Mouse (Mus musculus) midbrain, embryonic 11.5 days (tissue): Measurements from ENCODE around the gene Gfy. TPM values are rescaled to one million over a fixed set of nuclear protein-coding genes. Genes with fewer than 3 reads are reported as not detected.
"Not testable (repeated sequence)": the region's sequence is repeated elsewhere in the genome, so short reads cannot be mapped to it uniquely, and the experiment has no call there.

Source experiments
- ATAC-seq: fragments of 200-750 bp; cut with Nextera tagmentation; 2 replicates; pipeline ENCODE4 v1.8.0; 2017; ENCODE audit warnings: moderate TSS enrichment, moderate library complexity; ENCODE audit not compliant: low FRiP score
- DNase-seq: peaks from one replicate; pipeline ENCODE4 v3.0.0; 2015; ENCODE audit warnings: low spot score; ENCODE audit errors: missing footprints
- H3K27ac ChIP-seq: fragments of 300-500 bp; sonication (generic); 2 replicates; pipeline ENCODE4 v1.5.1; 2014; ENCODE audit warnings: low read depth, low read length
- H3K27me3 ChIP-seq: fragments of 300-500 bp; sonication (generic); 2 replicates; pipeline ENCODE4 v1.6.1; 2014; ENCODE audit warnings: mild to moderate bottlenecking, low read length, moderate library complexity, mixed read lengths; ENCODE audit not compliant: control insufficient read depth, insufficient read depth
- H3K36me3 ChIP-seq: fragments of 300-500 bp; sonication (generic); 2 replicates; pipeline ENCODE4 v1.6.1; 2014; ENCODE audit warnings: mild to moderate bottlenecking, low read length, moderate library complexity, mixed read lengths; ENCODE audit not compliant: control insufficient read depth, insufficient read depth
- H3K4me1 ChIP-seq: fragments of 300-500 bp; sonication (generic); 2 replicates; pipeline ENCODE4 v1.6.1; 2014; ENCODE audit warnings: low read length; ENCODE audit not compliant: control insufficient read depth, insufficient read depth
- H3K4me2 ChIP-seq: fragments of 300-500 bp; sonication (generic); 2 replicates; pipeline ENCODE4 v1.6.1; 2014; ENCODE audit warnings: mild to moderate bottlenecking, moderate library complexity
- H3K4me3 ChIP-seq: fragments of 300-500 bp; sonication (generic); 2 replicates; pipeline ENCODE4 v1.5.1; 2014; ENCODE audit warnings: low read depth, low read length
- H3K9ac ChIP-seq: fragments of 300-500 bp; sonication (generic); 2 replicates; pipeline ENCODE4 v1.6.1; 2014; ENCODE audit warnings: low read length
- H3K9me3 ChIP-seq: fragments of 300-500 bp; sonication (generic); 2 replicates; pipeline ENCODE4 v1.6.1; 2016; ENCODE audit warnings: low read length; ENCODE audit not compliant: control insufficient read depth
- WGBS: fragments of 180-500 bp; shearing (Covaris S2); extraction: QIAGEN DNeasy Blood & Tissue Kit; methylation state at CpG from one replicate; pipeline ENCODE4 v1.1.7; 2014; 5-methylcytosine and 5-hydroxymethylcytosine counted together
- polyA plus RNA-seq: library from polyadenylated mRNA; unstranded; fragments of >200 nt; fragmentation: Nextera tagmentation; extraction: Ambion mirVana; gene quantifications from 2 replicates; pipeline ENCODE4 v1.2.1, GENCODE M21; 2014

Gfy gene
- polyA plus RNA-seq, 1 experiment from 2014 or later: not detected

DNA sequence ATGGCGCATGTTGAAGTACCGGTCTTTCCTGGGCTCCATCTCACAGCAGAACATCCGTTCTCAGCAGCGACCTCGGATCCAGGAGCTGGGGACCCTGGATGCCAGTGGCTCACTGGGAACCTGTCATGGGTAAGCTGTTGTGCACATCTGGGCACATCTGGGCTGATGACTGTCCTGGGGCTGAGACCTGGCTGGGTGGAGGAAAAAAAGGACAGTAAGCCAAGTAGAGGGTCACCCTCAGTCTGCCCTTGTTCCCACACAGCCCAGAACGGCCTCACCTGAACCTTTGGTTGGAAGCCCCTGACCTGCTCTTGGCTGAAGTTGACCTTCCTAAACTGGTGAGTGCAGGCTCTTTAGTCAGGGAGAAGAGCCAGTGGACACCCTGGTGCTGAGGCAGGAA lies 20.4 kb downstream of the Gfy start:
- no peak overlapping the region for H3K27ac ChIP-seq
- no peaks in the 10 kb centered on the region; the same call in 1 of the 2 replicates for H3K36me3 ChIP-seq
- peaks cover 14% of the 10 kb centered on the region for H3K27me3 ChIP-seq
- WGBS: 92% methylated on average over 6 of the region's 6 CpGs
- ATAC-seq (no peak), DNase-seq (no peak)
- no peak overlapping the region for H3K9ac ChIP-seq
- H3K4me3 ChIP-seq: no peak overlapping the region
- H3K4me2 ChIP-seq: no peak overlapping the region
- peaks cover 6% of the 10 kb centered on the region for H3K4me1 ChIP-seq
- H3K9me3 ChIP-seq: no peaks in the 10 kb centered on the region

DNA sequence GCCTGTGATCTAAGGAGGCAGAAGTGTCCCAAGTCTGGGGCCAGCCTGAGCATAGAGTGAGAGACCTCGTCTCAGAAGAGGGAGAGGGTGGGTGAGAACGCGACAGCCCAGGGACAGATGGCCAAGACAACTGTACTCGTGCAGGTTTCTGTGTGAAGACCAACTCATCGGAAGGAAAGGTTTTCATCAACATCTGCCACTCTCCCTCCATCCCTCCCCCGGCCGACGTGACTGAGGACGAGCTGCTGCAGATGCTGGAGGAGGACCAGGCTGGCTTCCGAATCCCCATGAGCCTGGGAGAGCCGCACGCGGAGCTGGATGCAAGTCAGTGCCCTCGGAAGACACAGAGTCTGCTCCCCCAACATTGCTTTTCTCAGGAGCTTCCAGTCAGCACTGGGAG lies 21.9 kb downstream of the Gfy start:
- H3K4me1 ChIP-seq: peaks cover 8% of the 10 kb centered on the region; the same call in 1 of the 2 replicates
- 94% methylated on average over 14 of the region's 14 CpGs for WGBS
- no peaks in the 10 kb centered on the region; the same call in 1 of the 2 replicates for H3K36me3 ChIP-seq
- ATAC-seq (no peak), DNase-seq (no peak)
- H3K9ac ChIP-seq: no peak overlapping the region
- H3K4me3 ChIP-seq: no peak overlapping the region
- H3K27me3 ChIP-seq: no peaks in the 10 kb centered on the region
- no peak overlapping the region for H3K27ac ChIP-seq
- no peak overlapping the region for H3K4me2 ChIP-seq
- no peaks in the 10 kb centered on the region for H3K9me3 ChIP-seq

DNA sequence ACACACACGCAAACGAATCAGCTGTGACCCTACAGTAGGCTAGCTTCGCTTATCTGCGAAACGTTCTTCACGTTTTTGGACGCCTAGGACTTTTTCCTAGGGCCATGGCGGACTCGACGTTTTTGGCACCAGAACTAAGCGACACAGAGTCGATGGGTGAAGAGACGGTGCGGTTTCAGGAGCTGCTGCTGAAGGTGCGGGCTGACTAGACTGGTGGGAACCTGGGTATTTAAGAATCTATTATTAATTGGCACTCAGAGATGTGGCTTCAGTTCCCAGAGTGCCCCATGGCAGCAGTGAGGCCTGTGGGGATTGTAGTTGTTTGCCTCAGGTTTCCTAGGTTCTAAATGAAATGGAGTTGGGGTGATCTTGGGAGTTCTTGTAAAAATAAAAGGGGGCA lies 23.2 kb downstream of the Gfy start:
- 96% methylated on average over 15 of the region's 15 CpGs for WGBS
- H3K4me3 ChIP-seq: no peak overlapping the region

DNA sequence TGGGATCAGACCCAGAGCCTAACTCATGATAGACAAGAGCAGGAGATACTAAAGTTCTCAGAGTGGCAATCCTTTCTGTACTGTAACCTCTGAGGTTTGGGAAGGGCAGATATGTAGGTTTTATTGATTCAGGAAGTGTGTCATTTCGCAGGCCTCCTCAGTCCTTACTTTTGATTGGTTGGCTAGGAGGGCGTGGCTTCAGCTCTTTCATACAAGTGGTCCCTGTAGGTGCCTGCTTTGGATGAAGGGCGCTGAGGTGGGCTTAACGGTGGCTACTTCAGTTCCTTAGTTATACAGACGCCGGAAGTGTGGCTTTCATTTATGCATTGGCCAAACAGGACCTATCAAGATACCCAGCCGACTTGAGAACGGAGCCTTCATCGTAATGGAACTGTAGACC lies 23.8 kb downstream of the Gfy start:
- 80% methylated on average over 9 of the region's 9 CpGs for WGBS
- no peak for ATAC-seq
- H3K4me3 ChIP-seq: no peak overlapping the region

More for the DNA sequence above, 23.2 kb downstream of the Gfy start:
- Histone ChIP-seq H3K27ac (no peak overlapping the region), H3K9ac (no peak overlapping the region), H3K4me2 (no peak overlapping the region), H3K9me3 (no peaks in the 10 kb centered on the region), H3K36me3 (no peaks in the 10 kb centered on the region; the same call in 1 of the 2 replicates), H3K27me3 (no peaks in the 10 kb centered on the region), H3K4me1 (peaks cover 8% of the 10 kb centered on the region; the same call in 1 of the 2 replicates)
- ATAC-seq (no peak), DNase-seq (no peak)

DNA sequence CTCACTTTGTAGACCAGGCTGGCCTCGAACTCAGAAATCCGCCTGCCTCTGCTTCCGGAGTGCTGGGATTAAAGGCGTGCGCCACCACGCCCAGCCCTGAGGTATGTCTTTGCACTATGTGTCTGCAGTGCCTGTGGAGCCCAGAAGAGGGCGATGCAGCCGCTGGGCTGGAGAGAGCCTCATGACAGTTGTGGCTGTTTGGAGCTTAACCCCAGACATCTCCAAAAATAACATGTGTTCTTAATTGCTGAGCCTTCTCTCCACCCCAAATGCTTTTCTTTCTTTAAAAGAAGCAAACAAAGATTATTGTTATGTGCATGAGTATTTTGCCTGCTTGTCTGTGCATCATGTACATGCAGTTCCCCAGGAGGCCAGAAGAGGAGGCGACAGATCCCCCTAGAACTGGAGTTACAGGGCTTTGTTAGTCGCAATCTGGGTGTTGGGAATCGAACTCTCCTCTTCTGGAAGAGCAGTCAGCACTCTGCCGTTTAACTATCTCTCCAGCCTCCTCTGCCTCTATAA lies 24.3 kb downstream of the Gfy start:
- peak overlapping the region; percentile 31 for H3K4me2 ChIP-seq
- no peaks in the 10 kb centered on the region for H3K27me3 ChIP-seq
- peaks cover 8% of the 10 kb centered on the region; the same call in 1 of the 2 replicates for H3K4me1 ChIP-seq
- H3K27ac ChIP-seq: no peak overlapping the region
- H3K9ac ChIP-seq: no peak overlapping the region
- DNase-seq (peak; percentile 87), ATAC-seq (no peak; the same call in 1 of the 2 replicates)
- H3K4me3 ChIP-seq: peak overlapping the region; percentile 56; the same call in 1 of the 2 replicates
- H3K9me3 ChIP-seq: no peaks in the 10 kb centered on the region
- WGBS: 84% methylated on average over 12 of the region's 12 CpGs
- H3K36me3 ChIP-seq: no peaks in the 10 kb centered on the region; the same call in 1 of the 2 replicates

More for the DNA sequence above, 23.8 kb downstream of the Gfy start:
- Histone ChIP-seq H3K9me3 (no peaks in the 10 kb centered on the region), H3K36me3 (no peaks in the 10 kb centered on the region; the same call in 1 of the 2 replicates), H3K27me3 (no peaks in the 10 kb centered on the region), H3K27ac (no peak overlapping the region), H3K9ac (no peak overlapping the region), H3K4me2 (no peak overlapping the region), H3K4me1 (peaks cover 8% of the 10 kb centered on the region; the same call in 1 of the 2 replicates)
- no peak for DNase-seq

DNA sequence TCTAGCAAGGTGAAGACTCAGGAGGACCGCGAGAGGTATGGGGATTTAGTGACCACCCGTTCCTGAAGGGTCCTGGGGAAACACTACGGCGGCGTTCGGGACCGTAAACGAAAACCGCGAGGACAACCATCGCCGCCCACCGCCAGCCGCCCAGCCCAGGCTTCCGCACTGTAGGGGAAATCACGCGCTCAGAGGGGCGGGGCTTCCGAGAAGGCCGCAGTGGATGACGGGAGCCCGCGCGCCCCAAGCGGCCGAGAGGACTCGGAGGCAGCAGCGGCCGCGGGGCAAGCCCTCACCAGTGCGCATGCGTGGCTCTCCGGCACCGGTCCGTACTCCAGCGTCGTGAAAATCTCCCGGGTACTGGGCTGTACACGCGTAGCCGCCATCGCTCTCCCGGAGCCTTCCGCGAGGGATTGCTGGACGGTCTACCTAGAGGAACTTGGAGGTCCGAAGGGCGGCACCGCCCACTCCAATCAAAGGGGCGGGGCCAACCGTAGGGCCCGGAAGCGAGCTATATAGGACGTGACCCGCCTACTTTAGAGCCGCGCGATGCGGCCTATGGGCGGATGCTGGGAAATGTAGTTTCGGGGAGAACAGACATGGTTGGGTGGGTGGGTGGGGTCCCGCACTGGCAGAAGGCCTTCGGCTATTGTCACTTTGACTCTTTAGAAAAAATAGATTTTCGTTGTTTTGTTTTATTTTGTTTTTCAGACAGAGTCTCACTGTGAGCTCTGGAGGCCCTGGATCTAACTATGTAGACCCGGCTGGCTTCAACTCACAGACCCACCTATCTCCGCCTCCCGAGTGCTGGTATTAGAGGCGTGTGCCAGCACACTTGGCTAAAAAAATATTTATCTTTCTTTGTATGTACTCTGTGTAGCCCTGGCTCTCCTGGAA lies 25.0 kb downstream of the Gfy start, which contains the start of the genes Pih1d1 and Aldh16a1:
TSS of gene Pih1d1 (plus strand) at position 208 of the 897 bp plus-strand sequence.
TSS of gene Aldh16a1 (minus strand) at position 489 of the 897 bp plus-strand sequence.
- ATAC-seq: peak; percentile 96

DNA sequence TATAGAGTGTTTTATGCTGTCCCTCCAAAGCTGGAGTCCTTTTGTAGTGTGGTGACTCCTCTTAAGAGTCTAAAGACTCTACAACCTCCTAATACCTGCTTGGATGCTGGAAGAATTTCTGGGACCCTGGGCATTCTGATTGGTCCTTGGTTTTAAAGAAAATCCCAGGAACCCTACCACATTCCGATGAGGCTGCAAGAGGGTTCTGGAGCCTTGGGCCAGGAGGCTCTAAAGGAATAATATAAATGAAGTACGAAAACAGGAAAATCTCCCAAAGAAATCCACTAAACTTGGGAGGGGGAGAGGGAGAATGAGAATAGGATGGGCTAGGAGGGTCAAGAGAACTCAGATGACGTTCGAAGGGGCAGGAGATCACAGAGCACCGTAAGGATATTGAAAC lies 25.8 kb downstream of the Gfy start:
- DNase-seq (no peak), ATAC-seq (no peak)
- Histone ChIP-seq H3K4me1 (peaks cover 11% of the 10 kb centered on the region), H3K9ac (peak overlapping the region; percentile 77), H3K4me3 (peak overlapping the region; percentile 56), H3K9me3 (no peaks in the 10 kb centered on the region), H3K36me3 (no peaks in the 10 kb centered on the region), H3K27ac (peak overlapping the region; percentile 84), H3K4me2 (peak overlapping the region; percentile 73), H3K27me3 (no peaks in the 10 kb centered on the region)
- WGBS: 2% methylated on average over 5 of the region's 5 CpGs

More for the DNA sequence above, 25.0 kb downstream of the Gfy start, which contains the start of the genes Pih1d1 and Aldh16a1:
- no peaks in the 10 kb centered on the region for H3K36me3 ChIP-seq
- H3K4me1 ChIP-seq: peaks cover 10% of the 10 kb centered on the region
- H3K27me3 ChIP-seq: no peaks in the 10 kb centered on the region
- peak within 1 kb of the TSS; percentile 73 for H3K4me2 ChIP-seq
- H3K27ac ChIP-seq: peak within 1 kb of the TSS; percentile 84
- H3K9me3 ChIP-seq: no peaks in the 10 kb centered on the region
- DNase-seq: peak; percentile 100
- H3K9ac ChIP-seq: peak within 1 kb of the TSS; percentile 77
- H3K4me3 ChIP-seq: peak within 1 kb of the TSS; percentile 56
- WGBS: 5% methylated on average over 69 of the region's 69 CpGs

DNA sequence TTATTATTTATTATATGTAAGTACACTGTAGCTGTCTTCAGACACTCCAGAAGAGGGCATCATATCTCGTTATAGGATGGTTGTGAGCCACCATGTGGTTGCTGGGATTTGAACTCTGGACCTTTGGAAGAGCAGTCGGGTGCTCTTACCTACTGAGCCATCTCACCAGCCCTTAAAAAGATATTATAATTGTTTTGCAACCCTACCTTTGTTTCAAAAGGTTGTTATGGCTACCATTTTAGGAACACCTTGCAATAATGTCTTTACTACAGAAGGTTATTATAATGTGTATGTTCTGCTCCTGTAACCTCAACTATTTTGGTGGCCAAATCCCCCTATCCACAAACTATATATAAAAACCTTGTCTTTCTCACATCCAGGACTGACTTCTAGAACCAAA lies 26.3 kb downstream of the Gfy start:
- not testable (repeated sequence) for ATAC-seq, H3K27ac ChIP-seq, H3K9ac ChIP-seq, H3K36me3 ChIP-seq, H3K27me3 ChIP-seq, DNase-seq, H3K9me3 ChIP-seq
- Histone ChIP-seq H3K4me2 (peak overlapping the region; percentile 73; the same call in 1 of the 2 replicates), H3K4me1 (peaks cover 11% of the 10 kb centered on the region), H3K4me3 (peak overlapping the region; percentile 56; the same call in 1 of the 2 replicates)
- WGBS: 91% methylated on average over 2 of the region's 2 CpGs

DNA sequence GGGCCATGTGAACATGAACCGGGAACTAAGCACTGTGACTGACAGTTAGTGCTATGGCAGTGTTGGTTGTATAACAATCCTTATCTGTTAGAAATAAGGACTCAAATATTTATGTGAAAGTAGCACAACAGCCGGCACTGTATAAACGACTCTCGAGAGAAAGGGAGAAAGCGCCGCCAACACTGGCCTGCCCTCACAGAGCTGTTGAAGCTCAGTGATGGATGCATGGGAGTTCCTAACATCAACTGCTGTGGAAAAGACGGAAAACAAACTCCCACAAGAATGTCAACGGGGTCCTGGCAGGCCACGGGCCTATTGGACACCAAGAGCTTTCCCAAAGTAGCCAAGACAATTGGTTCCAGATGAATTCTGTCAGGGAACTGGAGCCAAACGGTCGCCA lies 28.1 kb downstream of the Gfy start:
- no peaks in the 10 kb centered on the region for H3K9me3 ChIP-seq
- H3K4me1 ChIP-seq: peaks cover 11% of the 10 kb centered on the region
- H3K9ac ChIP-seq: no peak overlapping the region
- ATAC-seq (no peak), DNase-seq (no peak)
- no peak overlapping the region for H3K4me2 ChIP-seq
- H3K27me3 ChIP-seq: no peaks in the 10 kb centered on the region
- H3K27ac ChIP-seq: no peak overlapping the region
- no peak overlapping the region for H3K4me3 ChIP-seq
- no peaks in the 10 kb centered on the region for H3K36me3 ChIP-seq
- 82% methylated on average over 11 of the region's 11 CpGs for WGBS
